Mouse (Mus musculus): ENCODE data around the gene Traf4. TPM values are rescaled to one million over a fixed set of nuclear protein-coding genes. Genes with fewer than 3 reads are reported as not detected.

Gene Traf4
- polyA plus RNA-seq, 1 experiment from 2014 or later: 68.4 TPM

DNA sequence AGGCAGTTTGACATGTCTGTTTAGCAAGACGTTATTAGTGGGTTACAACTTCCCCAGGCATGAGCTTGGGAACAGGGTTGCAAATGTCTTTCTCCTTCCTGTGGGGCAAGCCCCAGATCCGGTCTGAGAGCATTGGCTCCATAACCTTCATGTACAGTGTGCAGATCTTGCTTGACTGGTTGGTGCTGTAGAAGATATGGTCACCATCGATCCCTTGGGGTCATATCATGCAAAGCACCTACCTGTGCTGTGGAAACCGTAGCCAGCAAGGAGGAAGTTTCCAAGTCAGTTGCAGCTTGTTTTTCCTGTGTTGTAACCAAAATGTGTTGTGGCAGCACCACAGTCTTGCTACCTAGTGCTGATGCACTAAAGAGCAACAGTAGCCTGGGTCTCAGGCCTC is 38.6 kb downstream of the Traf4 start:
- WGBS: 93% methylated on average over 4 of the region's 4 CpGs
- 0 out of 2 replicates have a peak, but pooled peaks cover 3% of the 10 kb centered on the region for H3K36me3 ChIP-seq (ENCODE audit: control insufficient read depth, insufficient read depth, low read length)

DNA sequence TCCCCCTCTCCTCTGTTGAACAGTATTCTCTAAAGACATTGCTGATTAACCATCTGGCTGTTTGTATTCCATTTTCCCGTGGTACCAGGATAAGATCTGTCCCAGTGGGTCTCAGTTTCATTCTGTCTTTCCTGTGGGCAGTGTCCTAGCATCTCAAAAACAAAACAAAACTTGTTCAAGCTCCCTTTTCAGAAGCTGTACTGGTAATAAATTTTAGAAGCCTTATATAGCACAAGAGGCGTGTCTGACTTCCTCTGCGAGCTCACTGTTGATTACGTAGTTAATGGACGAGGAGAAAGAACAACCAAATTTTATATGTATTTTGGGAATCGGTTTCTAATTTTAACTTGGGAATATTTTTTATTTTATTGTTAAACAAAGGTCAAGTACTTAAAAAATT is 39.7 kb downstream of the Traf4 start:
- DNase-seq: no peak
- H3K4me1 ChIP-seq (ENCODE audit: control insufficient read depth, insufficient read depth, low read length): peaks cover 5% of the 10 kb centered on the region; the same call in 1 of the 2 replicates
- H3K27ac ChIP-seq (replicated peaks; ENCODE audit: low read depth, low read length): no peak overlapping the region
- H3K36me3 ChIP-seq (ENCODE audit: control insufficient read depth, insufficient read depth, low read length): 0 out of 2 replicates have a peak, but pooled peaks cover 3% of the 10 kb centered on the region
- H3K4me2 ChIP-seq (ENCODE audit: low read length): no peak overlapping the region
- ATAC-seq (ENCODE audit: low FRiP score, low TSS enrichment): no peak
- H3K9me3 ChIP-seq (ENCODE audit: control insufficient read depth, low read length): no peaks in the 10 kb centered on the region
- WGBS: 77% methylated on average over 6 of the region's 6 CpGs
- H3K27me3 ChIP-seq (ENCODE audit: control insufficient read depth, insufficient read depth, low read length): no peaks in the 10 kb centered on the region
- no peak overlapping the region for H3K9ac ChIP-seq (replicated peaks; ENCODE audit: low read length)
- no peak overlapping the region for H3K4me3 ChIP-seq (replicated peaks; ENCODE audit: low read depth, low read length)

More for the DNA sequence above, 38.6 kb downstream of the Traf4 start:
- DNase-seq: no peak
- no peak overlapping the region for H3K4me2 ChIP-seq (ENCODE audit: low read length)
- no peak overlapping the region for H3K27ac ChIP-seq (replicated peaks; ENCODE audit: low read depth, low read length)
- no peak for ATAC-seq (ENCODE audit: low FRiP score, low TSS enrichment)
- no peaks in the 10 kb centered on the region for H3K9me3 ChIP-seq (ENCODE audit: control insufficient read depth, low read length)
- no peaks in the 10 kb centered on the region for H3K4me1 ChIP-seq (ENCODE audit: control insufficient read depth, insufficient read depth, low read length)
- H3K4me3 ChIP-seq (replicated peaks; ENCODE audit: low read depth, low read length): no peak overlapping the region
- H3K9ac ChIP-seq (replicated peaks; ENCODE audit: low read length): no peak overlapping the region
- no peaks in the 10 kb centered on the region for H3K27me3 ChIP-seq (ENCODE audit: control insufficient read depth, insufficient read depth, low read length)

DNA sequence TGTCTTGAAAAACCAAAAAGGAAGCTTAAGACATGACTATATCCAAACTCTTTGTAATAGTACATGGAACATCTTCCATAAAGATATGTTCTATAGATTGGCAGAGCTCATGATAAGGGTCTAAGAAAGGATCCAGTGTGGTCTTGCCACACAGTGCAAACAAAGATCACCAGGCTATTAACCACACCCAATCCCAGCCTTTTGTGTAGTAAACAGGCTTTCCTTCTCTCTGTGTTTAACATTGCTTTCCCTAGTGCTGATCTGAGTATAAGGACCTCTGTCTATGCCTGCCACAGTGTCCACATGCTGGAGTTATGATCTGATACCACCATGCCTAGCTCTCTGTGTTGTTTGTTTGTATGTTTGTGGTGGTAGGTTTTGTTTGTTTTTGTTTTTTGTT is 41.6 kb downstream of the Traf4 start:
- Histone ChIP-seq H3K36me3 (ENCODE audit: control insufficient read depth, insufficient read depth, low read length) (no peaks in the 10 kb centered on the region), H3K4me3 (replicated peaks; ENCODE audit: low read depth, low read length) (no peak overlapping the region), H3K9me3 (ENCODE audit: control insufficient read depth, low read length) (no peaks in the 10 kb centered on the region), H3K4me1 (ENCODE audit: control insufficient read depth, insufficient read depth, low read length) (peaks cover 10% of the 10 kb centered on the region), H3K27ac (replicated peaks; ENCODE audit: low read depth, low read length) (no peak overlapping the region), H3K27me3 (ENCODE audit: control insufficient read depth, insufficient read depth, low read length) (no peaks in the 10 kb centered on the region), H3K4me2 (ENCODE audit: low read length) (no peak overlapping the region), H3K9ac (replicated peaks; ENCODE audit: low read length) (no peak overlapping the region)
- ATAC-seq (ENCODE audit: low FRiP score, low TSS enrichment) (no peak), DNase-seq (no peak)

DNA sequence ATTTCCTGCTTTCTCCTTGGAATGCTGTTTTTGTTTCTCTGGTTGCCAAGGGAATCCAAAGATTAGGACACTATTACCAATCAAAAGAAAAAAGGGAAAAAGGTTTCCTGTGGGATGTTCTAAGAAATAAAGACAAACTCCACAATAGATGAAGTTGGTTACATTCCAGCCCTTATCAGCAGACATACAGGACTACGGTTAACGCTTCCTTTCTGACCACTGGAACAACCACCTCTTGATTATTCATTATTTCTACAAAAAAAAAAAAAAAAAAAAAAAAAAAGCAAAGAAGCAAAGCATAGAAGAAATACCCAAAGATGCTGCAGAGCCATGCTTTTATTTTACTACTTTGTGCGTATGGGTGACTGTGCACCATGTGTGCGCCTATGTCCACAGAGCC is 42.6 kb downstream of the Traf4 start:
- DNase-seq (no peak), ATAC-seq (ENCODE audit: low FRiP score, low TSS enrichment) (no peak)
- no peak overlapping the region for H3K4me3 ChIP-seq (replicated peaks; ENCODE audit: low read depth, low read length)
- 96% methylated on average over 4 of the region's 4 CpGs for WGBS
- no peaks in the 10 kb centered on the region for H3K36me3 ChIP-seq (ENCODE audit: control insufficient read depth, insufficient read depth, low read length)
- H3K9ac ChIP-seq (replicated peaks; ENCODE audit: low read length): no peak overlapping the region
- no peaks in the 10 kb centered on the region for H3K9me3 ChIP-seq (ENCODE audit: control insufficient read depth, low read length)
- no peak overlapping the region for H3K27ac ChIP-seq (replicated peaks; ENCODE audit: low read depth, low read length)
- H3K4me1 ChIP-seq (ENCODE audit: control insufficient read depth, insufficient read depth, low read length): peaks cover 16% of the 10 kb centered on the region
- H3K4me2 ChIP-seq (ENCODE audit: low read length): no peak overlapping the region
- no peaks in the 10 kb centered on the region for H3K27me3 ChIP-seq (ENCODE audit: control insufficient read depth, insufficient read depth, low read length)

DNA sequence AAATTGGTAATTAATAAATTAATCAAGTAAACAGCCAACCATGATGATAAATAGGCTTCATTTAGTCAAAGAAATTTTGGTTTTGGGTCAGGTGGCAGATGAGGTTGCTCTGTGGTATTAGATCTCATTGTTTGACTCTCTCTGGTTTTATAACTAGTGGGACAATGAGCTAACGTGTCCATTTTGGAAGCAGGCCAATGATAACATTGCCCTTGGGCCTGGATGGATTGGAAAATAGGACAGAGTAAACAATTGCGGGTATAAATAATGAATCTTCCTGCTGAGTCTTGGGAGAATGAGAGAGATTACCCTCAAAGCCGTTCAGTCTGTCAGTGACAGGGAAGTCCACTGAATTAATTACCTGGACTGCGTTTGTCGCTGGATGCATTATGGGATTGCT is 44.2 kb downstream of the Traf4 start:
- WGBS: 24% methylated on average over 5 of the region's 5 CpGs
- peaks cover 28% of the 10 kb centered on the region for H3K4me1 ChIP-seq (ENCODE audit: control insufficient read depth, insufficient read depth, low read length)

DNA sequence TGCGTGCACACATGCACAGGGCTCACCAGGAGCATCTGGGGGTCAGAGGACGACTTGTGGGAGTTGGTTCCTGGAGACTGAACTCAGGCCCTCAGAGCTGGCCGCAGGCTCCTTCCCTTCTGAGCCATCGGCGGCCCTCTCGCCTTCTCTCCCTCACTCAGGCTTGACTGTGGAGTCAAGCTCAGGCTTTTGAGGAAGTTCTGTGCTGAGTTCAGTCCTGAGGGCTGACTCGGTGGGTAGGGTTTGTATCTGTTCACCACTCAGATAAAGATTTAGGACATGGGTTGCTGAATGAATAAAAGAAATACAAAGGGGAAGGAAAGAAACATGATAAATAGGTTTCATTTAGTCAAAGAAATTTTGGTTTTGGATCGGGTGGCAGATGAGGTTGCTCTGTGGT is 45.5 kb downstream of the Traf4 start:
- WGBS: 79% methylated on average over 8 of the region's 8 CpGs
- Histone ChIP-seq H3K27ac (replicated peaks; ENCODE audit: low read depth, low read length) (no peak overlapping the region), H3K4me2 (ENCODE audit: low read length) (no peak overlapping the region), H3K4me3 (replicated peaks; ENCODE audit: low read depth, low read length) (no peak overlapping the region), H3K36me3 (ENCODE audit: control insufficient read depth, insufficient read depth, low read length) (no peaks in the 10 kb centered on the region), H3K9me3 (ENCODE audit: control insufficient read depth, low read length) (no peaks in the 10 kb centered on the region), H3K4me1 (ENCODE audit: control insufficient read depth, insufficient read depth, low read length) (peaks cover 28% of the 10 kb centered on the region), H3K9ac (replicated peaks; ENCODE audit: low read length) (no peak overlapping the region), H3K27me3 (ENCODE audit: control insufficient read depth, insufficient read depth, low read length) (no peaks in the 10 kb centered on the region)
- no peak for ATAC-seq (ENCODE audit: low FRiP score, low TSS enrichment)
- DNase-seq: no peak

More for the DNA sequence above, 44.2 kb downstream of the Traf4 start:
- Histone ChIP-seq H3K36me3 (ENCODE audit: control insufficient read depth, insufficient read depth, low read length) (no peaks in the 10 kb centered on the region), H3K4me3 (replicated peaks; ENCODE audit: low read depth, low read length) (no peak overlapping the region), H3K4me2 (ENCODE audit: low read length) (no peak overlapping the region), H3K9ac (replicated peaks; ENCODE audit: low read length) (no peak overlapping the region), H3K9me3 (ENCODE audit: control insufficient read depth, low read length) (no peaks in the 10 kb centered on the region), H3K27me3 (ENCODE audit: control insufficient read depth, insufficient read depth, low read length) (no peaks in the 10 kb centered on the region), H3K27ac (replicated peaks; ENCODE audit: low read depth, low read length) (no peak overlapping the region)
- DNase-seq (peak; percentile 61), ATAC-seq (ENCODE audit: low FRiP score, low TSS enrichment) (no peak)

DNA sequence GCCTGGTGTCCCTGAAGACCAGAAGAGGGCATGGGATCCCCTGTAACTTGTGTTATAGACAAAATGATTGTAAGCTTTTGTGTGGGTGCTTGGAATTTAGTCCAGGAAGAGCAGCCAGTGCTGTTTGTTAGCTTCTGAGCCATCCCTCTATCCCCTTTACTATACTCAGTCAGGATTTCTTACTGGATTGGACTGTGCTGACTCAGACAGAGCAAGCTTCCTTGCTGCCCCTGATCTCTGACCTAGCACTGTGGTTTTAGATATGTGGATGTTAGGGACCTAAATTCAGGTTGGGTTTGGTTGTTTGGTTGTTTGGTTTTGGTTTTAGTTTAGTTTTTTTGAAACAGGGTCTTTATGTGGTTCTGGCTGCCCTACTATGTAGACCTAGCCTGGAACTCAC is 46.9 kb downstream of the Traf4 start:
- DNase-seq: no peak
- no peak overlapping the region for H3K4me3 ChIP-seq (replicated peaks; ENCODE audit: low read depth, low read length)
- no peaks in the 10 kb centered on the region for H3K36me3 ChIP-seq (ENCODE audit: control insufficient read depth, insufficient read depth, low read length)
- no peak overlapping the region for H3K4me2 ChIP-seq (ENCODE audit: low read length)
- H3K27me3 ChIP-seq (ENCODE audit: control insufficient read depth, insufficient read depth, low read length): no peaks in the 10 kb centered on the region
- H3K9me3 ChIP-seq (ENCODE audit: control insufficient read depth, low read length): no peaks in the 10 kb centered on the region
- H3K4me1 ChIP-seq (ENCODE audit: control insufficient read depth, insufficient read depth, low read length): peaks cover 38% of the 10 kb centered on the region
- H3K27ac ChIP-seq (replicated peaks; ENCODE audit: low read depth, low read length): no peak overlapping the region
- H3K9ac ChIP-seq (replicated peaks; ENCODE audit: low read length): no peak overlapping the region
- no peak for ATAC-seq (ENCODE audit: low FRiP score, low TSS enrichment)

DNA sequence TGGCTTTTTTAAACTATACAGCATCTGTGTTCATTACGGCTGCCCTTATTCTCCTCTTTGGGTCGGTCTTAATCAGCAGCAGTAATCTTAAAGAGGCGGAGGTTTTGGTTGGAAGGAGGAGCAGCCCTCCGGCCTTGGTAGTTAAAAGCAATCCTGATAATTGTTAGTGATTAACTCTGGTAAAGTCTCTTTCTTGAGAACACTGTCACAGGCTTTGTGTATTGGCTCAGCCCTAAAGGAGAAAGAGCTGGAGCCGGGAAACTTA is 49.3 kb downstream of the Traf4 start:
- ATAC-seq (ENCODE audit: low FRiP score, low TSS enrichment): no peak
- peak overlapping the region; percentile 69 for H3K9ac ChIP-seq (replicated peaks; ENCODE audit: low read length)
- H3K27ac ChIP-seq (replicated peaks; ENCODE audit: low read depth, low read length): peak overlapping the region; percentile 94
- peak overlapping the region; percentile 66 for H3K4me2 ChIP-seq (ENCODE audit: low read length)
- peaks cover 33% of the 10 kb centered on the region for H3K4me1 ChIP-seq (ENCODE audit: control insufficient read depth, insufficient read depth, low read length)
- H3K36me3 ChIP-seq (ENCODE audit: control insufficient read depth, insufficient read depth, low read length): no peaks in the 10 kb centered on the region
- no peak for DNase-seq
- no peaks in the 10 kb centered on the region for H3K27me3 ChIP-seq (ENCODE audit: control insufficient read depth, insufficient read depth, low read length)
- WGBS: 3% methylated on average over 5 of the region's 5 CpGs
- peak overlapping the region; percentile 78 for H3K4me3 ChIP-seq (replicated peaks; ENCODE audit: low read depth, low read length)
- no peaks in the 10 kb centered on the region for H3K9me3 ChIP-seq (ENCODE audit: control insufficient read depth, low read length)

DNA sequence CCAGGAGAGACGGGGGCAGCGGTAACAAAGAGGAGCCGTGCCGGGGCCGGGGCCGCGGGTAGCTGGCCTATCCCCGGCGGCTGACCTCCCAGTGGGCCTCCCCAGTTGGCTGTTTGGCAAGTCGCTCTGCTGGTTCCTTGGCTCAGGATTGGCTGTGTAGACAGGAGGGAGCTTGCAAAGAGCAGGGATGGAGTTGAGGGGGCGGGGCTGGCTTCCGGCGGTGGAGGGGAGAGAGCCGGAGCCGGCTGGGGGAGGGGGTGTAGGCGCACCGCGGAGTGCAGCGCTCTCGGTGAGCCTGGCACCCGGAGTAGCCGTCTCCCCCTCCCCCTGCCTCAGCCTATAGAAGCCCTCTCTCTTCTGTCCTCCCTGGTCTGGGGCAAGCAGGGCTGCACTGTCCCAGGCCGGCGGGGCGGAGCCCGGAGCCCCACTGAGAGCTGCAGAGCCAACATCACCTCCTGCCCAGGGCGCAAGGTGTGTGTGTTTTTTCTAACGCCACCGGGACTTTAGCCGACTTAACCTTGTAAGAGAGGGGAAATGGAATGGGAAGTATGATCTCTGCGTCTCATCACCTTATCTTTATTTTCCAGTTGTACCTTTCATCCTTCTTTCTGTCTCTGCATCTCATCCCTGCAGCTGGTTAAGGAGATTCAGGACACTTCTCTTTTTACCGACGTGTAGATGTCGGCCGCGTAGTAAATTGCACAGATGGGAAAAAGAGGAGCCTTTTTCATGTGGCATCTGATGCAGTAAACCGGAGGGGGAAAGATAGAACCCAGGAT is 49.8 kb downstream of the Traf4 start:
- Histone ChIP-seq H3K9me3 (ENCODE audit: control insufficient read depth, low read length) (no peaks in the 10 kb centered on the region), H3K36me3 (ENCODE audit: control insufficient read depth, insufficient read depth, low read length) (no peaks in the 10 kb centered on the region), H3K4me3 (replicated peaks; ENCODE audit: low read depth, low read length) (peak overlapping the region; percentile 78), H3K4me2 (ENCODE audit: low read length) (peak overlapping the region; percentile 66), H3K9ac (replicated peaks; ENCODE audit: low read length) (peak overlapping the region; percentile 69), H3K27ac (replicated peaks; ENCODE audit: low read depth, low read length) (peak overlapping the region; percentile 94), H3K27me3 (ENCODE audit: control insufficient read depth, insufficient read depth, low read length) (no peaks in the 10 kb centered on the region), H3K4me1 (ENCODE audit: control insufficient read depth, insufficient read depth, low read length) (peaks cover 33% of the 10 kb centered on the region)
- DNase-seq (peak; percentile 98), ATAC-seq (ENCODE audit: low FRiP score, low TSS enrichment) (peak; percentile 99)
- under 1% methylated on average over 37 of the region's 37 CpGs for WGBS
